Mouse (Mus musculus) right cerebral cortex, postnatal 10 days (tissue): ENCODE results near the gene Xdh.

Source experiments
- DNase-seq, 2 experiments: peaks; one replicate each; pipeline ENCODE4 v3.0.0; 2021; ENCODE audit warnings: low spot score in 2 of 2

Gene Xdh

DNA sequence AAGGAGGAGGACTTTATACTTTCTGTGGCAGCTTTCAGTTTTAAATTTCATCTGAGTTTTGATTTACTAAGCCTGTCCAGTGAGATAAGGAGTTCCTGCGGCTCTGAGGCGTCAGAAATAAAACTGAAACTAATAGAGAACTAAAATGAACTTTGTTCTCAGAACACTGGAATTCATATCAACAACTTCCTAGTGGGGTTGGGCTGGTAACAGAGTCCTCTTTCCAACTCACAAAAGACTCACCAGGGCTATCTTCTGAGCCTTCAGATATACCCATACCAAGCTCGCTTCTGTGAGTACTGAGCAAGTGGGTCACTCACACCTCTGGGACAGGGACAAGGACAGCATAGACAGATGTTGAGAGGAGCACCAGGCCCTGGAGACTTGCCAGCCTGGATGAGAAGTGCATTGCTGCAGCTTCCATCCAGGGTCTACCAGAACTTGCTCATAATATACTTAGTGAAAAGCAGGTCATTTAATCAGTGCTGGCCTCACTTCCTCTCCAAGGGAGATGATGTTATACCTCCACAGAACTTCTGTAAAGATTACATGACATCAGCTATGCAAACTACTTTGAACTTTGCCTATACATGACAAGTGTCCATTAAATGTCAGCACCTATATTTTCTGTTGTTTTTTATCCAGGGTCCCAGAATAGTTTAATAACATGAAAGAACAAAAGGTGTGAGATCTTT is 7.6 kb downstream of the Xdh start:
- DNase-seq, result no peak

- DNase-seq, result no peak
Observed at GRCm38 (mm10) chr17:73941816-73942215, 8.2 kb downstream of the Xdh start.

DNA sequence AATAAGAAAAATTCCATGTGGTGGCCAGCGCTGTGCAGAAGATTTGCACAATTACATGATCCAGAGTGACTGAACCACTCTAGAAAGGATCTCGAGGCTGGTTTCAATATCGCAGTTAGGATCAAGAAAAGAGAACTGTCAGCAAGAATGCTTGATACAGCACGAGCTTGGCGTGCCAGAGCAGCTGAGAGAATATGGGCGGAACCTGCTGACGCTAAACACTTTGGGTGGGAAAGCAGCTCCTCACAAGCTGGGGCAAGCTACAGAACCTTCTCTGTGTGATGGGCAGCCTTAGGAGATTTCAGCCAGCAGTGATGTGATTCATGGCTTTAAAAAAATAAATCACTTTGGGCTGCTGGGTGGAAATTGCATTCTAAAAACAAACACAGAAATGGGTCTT is 12.9 kb downstream of the Xdh start:
- peak in 1 of 2 experiments; percentile 39 for DNase-seq

DNA sequence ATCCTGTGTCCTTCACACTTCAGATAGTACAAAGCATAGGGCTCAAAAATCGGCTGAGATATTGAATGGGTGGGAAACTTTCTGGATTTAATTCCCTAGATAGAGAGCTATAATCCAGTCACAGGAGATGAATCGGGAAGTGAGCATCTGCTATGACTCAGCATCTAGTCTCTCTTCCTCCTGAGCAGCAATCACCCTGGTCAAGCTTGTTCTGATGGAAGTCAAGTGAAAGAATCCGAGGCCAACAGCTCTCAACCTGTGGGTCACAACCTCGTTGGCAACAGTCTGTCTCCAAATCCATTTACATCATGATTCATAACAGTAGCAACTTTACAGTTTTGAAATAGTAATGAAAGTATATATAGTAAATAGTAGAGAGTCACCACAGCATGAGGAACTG is 14.8 kb downstream of the Xdh start:
- no peak for DNase-seq

DNA sequence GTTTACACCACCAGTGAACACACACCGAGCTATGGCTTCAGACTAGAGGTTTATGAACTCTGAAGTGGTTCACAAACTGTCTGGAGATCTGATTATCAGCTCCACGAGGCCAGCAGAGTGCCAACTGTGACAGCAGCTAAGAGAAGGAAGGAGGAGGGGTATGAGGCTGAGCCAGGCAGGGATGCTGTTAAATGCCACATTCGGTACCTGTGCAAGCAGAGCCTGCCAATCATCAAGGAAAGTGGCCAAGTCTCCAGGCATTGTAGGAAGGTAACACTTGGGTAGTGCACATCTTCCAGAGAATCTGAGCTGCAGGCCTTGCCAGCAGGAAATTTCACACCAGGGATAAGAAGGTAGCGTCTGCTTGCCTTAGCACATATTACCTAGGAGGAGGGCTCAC is 15.7 kb downstream of the Xdh start:
- DNase-seq, result no peak

DNA sequence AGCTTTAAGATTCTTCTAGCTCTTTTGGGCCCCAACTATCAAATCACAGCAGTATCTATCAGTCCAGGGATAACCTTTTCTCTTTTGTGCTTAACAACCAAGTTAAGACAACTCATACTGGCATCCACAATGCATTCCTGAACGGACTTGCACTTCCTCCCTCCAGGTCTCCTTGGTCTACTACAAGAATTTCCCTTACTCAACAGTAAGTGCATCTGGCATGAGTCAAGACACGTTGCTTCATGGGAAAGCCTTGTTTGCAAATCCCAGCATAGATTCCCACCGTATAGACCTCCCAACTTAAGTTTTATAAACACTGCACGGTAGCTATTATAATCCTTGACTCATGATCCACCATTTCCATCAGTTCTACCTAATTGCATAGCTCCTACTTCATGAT is 16.4 kb downstream of the Xdh start:
- no peak for DNase-seq

- DNase-seq, result no peak
Observed at GRCm38 (mm10) chr17:73932497-73933059, 17.4 kb downstream of the Xdh start.

DNA sequence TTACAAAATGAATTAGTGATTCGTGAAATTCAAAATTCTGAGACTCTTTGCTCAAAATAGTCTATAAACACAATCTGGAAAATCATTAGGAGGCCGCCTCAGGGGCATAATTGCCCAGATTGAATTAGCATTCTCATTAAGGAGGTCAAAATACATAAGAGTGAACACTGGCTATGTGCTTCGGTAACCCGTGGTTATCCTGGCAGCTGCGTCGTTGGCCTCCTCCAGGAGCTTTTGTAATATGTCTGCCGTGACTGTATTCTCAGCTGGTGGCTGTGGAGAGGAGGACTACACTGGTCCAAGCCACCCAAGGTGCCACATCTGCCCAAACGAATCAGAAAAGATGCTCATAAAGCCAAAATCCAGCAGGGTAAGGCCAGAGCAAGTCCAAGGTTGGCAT is 30.5 kb downstream of the Xdh start:
- no peak for DNase-seq

DNA sequence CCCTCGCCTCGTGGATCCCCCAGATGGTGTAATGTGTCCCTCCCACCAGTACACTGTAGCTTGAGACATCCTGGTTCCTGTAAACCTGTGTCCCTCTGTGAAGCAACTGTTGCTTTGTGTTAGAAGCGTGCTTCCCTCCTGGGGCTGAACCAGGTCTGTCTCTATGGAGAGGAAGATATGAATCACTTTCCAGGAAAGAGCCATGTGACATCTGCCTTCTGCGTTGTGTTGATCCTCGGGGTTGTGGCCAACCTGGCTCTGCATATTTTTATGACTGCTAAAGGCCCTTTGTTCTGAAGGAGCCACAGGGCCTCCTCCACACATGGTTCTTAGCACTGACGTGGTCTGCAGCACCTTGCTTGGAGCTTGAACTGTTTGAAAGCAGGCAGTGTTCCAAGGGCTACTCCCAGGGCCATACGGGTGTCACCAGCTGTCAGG is 31.0 kb downstream of the Xdh start:
- DNase-seq, result no peak

GRCm38 (mm10) chr17:73918138-73918537 is 31.9 kb downstream of the Xdh start:
- no peak for DNase-seq

- no peak for DNase-seq
Observed at GRCm38 (mm10) chr17:73917713-73918112, 32.3 kb downstream of the Xdh start.

GRCm38 (mm10) chr17:73914730-73915129 is 35.3 kb downstream of the Xdh start:
- DNase-seq, result no peak

DNA sequence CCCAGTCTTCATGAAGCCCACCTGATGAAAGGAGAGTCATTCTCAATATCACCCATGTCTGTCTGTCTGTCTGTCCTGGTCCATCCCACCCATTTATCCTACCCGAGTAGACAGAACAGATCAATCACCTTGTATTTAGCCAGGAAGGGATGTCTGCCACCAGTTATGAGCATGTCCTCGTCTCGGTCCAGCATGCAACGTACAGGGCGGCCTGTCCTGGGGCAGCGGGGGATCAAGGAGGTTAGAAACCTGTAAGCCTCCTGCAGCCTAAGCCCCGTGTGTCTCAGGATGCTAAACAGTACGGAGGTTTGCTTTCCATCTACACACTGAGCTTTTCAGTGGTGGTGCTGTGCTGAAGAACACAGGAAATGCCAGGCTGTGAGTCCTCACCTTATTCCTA is 43.9 kb downstream of the Xdh start:
- DNase-seq, result no peak

DNA sequence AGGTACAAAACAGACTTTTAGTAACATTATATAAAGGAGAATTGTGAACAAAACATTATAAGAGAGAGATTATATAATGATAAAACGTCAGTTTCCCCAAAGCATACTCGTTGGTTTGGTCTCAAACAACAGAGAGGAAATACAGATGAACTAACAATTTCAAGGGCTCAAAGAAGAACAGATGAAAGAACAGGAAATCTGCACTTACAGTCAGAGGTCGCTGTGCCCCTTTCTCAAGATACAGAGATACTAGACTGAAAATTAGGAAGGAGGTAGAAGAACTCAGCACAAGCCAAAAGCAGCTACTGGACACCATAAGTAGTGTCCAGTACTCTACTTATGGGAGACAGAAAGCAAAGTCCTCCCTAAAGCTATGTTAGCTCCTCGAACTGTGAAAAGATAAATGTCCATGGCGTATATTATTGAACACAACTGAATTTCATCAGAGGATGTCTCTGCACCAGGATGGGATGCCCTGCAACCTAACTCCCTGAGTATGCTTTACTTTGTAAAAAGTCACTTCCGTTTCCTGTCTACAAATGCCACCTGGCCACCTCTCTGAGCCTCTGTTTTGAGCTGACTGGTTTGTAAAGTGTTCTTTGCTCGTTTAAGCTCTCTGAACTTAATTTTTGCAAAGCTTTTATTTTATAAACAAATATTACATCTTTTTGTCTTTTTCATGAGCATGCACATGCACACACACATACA is 44.8 kb downstream of the Xdh start:
- DNase-seq, result no peak

DNA sequence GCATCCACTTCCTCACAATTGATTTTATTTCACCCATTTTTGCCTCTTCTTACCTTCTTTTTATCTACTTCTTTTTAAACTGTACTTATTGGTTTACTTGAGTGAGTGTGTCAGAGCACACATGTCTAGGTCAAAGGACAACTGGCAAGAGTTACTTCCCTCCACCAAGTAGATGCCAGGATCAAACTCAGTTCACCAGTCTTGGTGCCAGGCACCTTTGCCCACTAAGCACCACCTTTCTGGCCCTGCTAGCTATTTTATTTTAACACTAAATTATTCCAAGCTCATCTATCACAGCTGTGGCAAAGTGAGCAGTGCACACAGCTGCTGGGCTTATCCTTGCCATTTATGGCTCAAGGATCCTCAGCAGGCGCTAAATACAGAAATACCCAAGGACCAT is 46.9 kb downstream of the Xdh start:
- no peak for DNase-seq

GRCm38 (mm10) chr17:73902234-73902636 is 47.8 kb downstream of the Xdh start:
- DNase-seq, result no peak

DNA sequence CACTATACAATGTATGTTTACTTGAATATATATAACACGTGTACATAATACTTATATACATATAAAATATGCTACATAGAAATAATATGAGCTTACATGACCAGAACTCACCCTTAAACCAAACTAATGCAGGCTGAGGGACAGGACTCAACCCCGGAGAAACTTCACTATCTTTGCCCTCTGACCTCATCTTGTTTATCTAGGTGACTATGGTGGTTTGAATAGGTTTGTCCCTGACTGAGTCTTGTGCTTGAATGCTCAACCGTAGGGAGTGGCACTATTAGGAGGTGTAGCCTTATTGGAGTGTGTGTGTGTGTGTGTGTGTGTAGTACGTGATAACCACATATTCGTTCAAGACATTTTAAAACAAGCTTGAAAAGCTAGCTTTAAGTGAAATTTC is 55.6 kb downstream of the Xdh start:
- DNase-seq, result no peak

GRCm38 (mm10) chr17:73893822-73894221 is 56.2 kb downstream of the Xdh start:
- no peak for DNase-seq

DNA sequence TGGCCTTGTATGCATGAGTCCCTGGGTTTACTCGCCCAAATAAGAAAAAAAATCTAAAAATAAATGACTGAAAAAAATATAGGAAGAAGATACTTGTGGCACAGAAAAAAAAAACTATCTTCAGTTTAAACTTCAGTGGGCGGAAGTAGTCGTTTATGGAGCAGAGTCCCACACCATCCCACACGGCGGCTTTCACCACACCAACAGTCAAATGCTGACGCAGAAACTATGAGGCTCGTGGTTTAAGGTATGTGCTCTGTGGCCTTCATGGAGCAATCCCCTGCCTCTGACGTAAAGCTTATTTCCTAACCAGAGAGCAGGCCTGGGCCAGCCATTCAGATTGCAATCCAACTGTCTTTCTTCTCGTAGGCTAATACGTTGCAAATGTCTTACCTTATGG is 56.8 kb downstream of the Xdh start:
- DNase-seq, result no peak

- no peak for DNase-seq
Observed at GRCm38 (mm10) chr17:73891590-73891989, 58.4 kb downstream of the Xdh start.

DNA sequence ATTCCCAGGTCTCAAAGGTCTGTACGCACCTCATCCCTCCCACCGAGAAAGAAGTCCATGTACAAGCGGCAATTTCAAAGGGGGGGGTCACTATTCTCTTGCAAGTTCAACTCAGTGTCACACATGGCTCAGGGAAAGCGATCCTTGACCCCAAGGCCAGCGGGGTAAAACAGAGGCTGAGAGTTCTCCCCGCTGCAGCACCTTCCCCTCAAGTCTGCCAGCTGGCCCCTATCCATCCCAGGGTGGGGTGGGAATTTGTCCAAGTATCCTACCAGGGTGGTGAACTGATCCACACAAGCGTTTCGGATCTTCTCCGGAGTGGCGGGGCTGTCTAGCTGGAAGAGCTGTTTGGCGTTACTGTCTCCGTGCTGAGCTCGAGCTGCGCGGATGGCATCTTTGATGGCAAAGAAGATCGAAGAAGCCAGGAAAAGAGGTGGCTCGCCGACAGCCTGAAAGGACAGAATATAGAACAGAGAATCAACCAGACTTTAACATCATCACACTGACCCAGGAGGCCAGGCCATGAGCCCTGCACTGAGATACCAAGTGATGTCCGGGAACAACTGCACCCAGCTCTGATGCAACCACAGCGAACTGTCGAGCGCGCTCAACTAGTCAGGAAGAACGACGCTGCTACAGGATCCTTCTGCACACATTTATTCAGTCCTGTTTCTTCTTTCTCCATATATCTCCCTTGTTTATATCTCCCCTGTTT is 63.8 kb downstream of the Xdh start:
- no peak for DNase-seq

DNA sequence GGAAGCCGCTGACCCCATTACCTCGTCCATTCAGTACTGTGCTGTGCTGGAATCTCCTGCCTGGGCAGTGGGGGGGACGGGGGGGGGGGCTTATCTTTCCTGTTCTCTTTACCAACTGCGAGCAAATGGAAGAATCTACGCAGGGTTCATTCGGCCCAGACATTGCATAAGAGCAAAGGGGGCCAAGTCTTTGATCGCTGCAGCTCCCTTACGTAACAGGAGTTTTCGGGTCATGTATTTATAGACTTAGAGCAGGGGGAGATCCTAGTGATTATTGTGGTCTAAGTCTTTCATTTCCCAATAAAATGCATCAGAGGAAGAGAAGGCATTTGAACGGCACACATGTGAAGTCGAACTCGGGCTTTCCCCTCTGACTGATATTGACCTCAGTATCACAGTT is 66.7 kb downstream of the Xdh start:
- DNase-seq, result no peak

- DNase-seq, result peak; percentile 87 to 91
Observed at GRCm38 (mm10) chr17:73882194-73882593, 67.8 kb downstream of the Xdh start.
